Mouse (Mus musculus) heart, embryonic 15.5 days (tissue): ENCODE measurements at regions not wholly inside any gene's neighbourhood (a gene's known extent, or its start where the extent isn't known, plus 50 kb on each side); places are given as distances from the start of the nearest gene placed in this dataset.

Experiments
- ATAC-seq: fragments of 200-750 bp; cut with Nextera tagmentation; replicated peaks from 2 replicates; pipeline ENCODE4 v1.8.0; 2017; ENCODE audit warnings: low read depth, moderate TSS enrichment; ENCODE audit not compliant: insufficient number of reproducible peaks, insufficient read depth, low FRiP score
- H3K27ac ChIP-seq: fragments of 300-500 bp; sonication (generic); 2 replicates; pipeline ENCODE4 v1.5.1; 2015; ENCODE audit warnings: mild to moderate bottlenecking, inconsistent platforms
- H3K27me3 ChIP-seq: fragments of 300-500 bp; sonication (generic); 2 replicates; pipeline ENCODE4 v1.6.1; 2015; ENCODE audit warnings: inconsistent platforms
- H3K36me3 ChIP-seq: fragments of 300-500 bp; sonication (generic); 2 replicates; pipeline ENCODE4 v1.6.1; 2015; ENCODE audit warnings: mild to moderate bottlenecking, inconsistent platforms
- H3K4me1 ChIP-seq: fragments of 300-500 bp; sonication (generic); replicated peaks from 2 replicates; pipeline ENCODE4 v1.6.1; 2015; ENCODE audit warnings: inconsistent platforms
- H3K4me2 ChIP-seq: fragments of 300-500 bp; sonication (generic); 2 replicates; pipeline ENCODE4 v1.6.1; 2015; ENCODE audit warnings: inconsistent platforms, mild to moderate bottlenecking, moderate library complexity
- H3K4me3 ChIP-seq: fragments of 300-500 bp; sonication (generic); 2 replicates; pipeline ENCODE4 v1.5.1; 2015; ENCODE audit warnings: mild to moderate bottlenecking, inconsistent platforms
- H3K9ac ChIP-seq: fragments of 300-500 bp; sonication (generic); 2 replicates; pipeline ENCODE4 v1.6.1; 2015; ENCODE audit warnings: mild to moderate bottlenecking, inconsistent platforms
- H3K9me3 ChIP-seq: fragments of 300-500 bp; sonication (generic); replicated peaks from 2 replicates; pipeline ENCODE4 v1.6.1; 2016; ENCODE audit warnings: inconsistent platforms
- WGBS: fragments of 180-500 bp; shearing (Covaris S2); methylation state at CpG from one replicate; pipeline ENCODE4 v1.1.7; 2015; ENCODE audit warnings: mixed read lengths; 5-methylcytosine and 5-hydroxymethylcytosine counted together

GRCm38 (mm10) chr2:114788251-114788650, 133.5 kb upstream of the Dph6 start:
- Histone ChIP-seq H3K9ac (no peak overlapping the region), H3K27ac (no peak overlapping the region), H3K4me1 (0 out of 2 replicates have a peak, but pooled peaks cover 2% of the 10 kb centered on the region), H3K4me3 (no peak overlapping the region), H3K36me3 (no peaks in the 10 kb centered on the region), H3K9me3 (no peaks in the 10 kb centered on the region), H3K27me3 (no peaks in the 10 kb centered on the region), H3K4me2 (no peak overlapping the region)
- no peak for ATAC-seq
- WGBS, result 90% methylated on average over 3 of the region's 3 CpGs

- Histone ChIP-seq H3K4me3 (no peak overlapping the region), H3K9me3 (no peaks in the 10 kb centered on the region), H3K36me3 (no peaks in the 10 kb centered on the region), H3K27me3 (no peaks in the 10 kb centered on the region), H3K9ac (no peak overlapping the region), H3K4me2 (no peak overlapping the region), H3K27ac (no peak overlapping the region; the same call in 1 of the 2 replicates), H3K4me1 (peaks cover 3% of the 10 kb centered on the region)
- 76% methylated on average over 6 of the region's 6 CpGs for WGBS
- ATAC-seq, result no peak
Observed at GRCm38 (mm10) chr2:114796630-114797290, 142.0 kb upstream of the Dph6 start.

GRCm38 (mm10) chr2:114797291-114797650, 142.5 kb upstream of the Dph6 start:
- H3K27me3 ChIP-seq, result no peaks in the 10 kb centered on the region
- WGBS, result 7% methylated on average over 1 of the region's 1 CpGs
- no peak for ATAC-seq

GRCm38 (mm10) chr2:114803241-114803640, 148.5 kb upstream of the Dph6 start:
- H3K27me3 ChIP-seq, result no peaks in the 10 kb centered on the region
- H3K9me3 ChIP-seq, result no peaks in the 10 kb centered on the region
- no peak overlapping the region for H3K27ac ChIP-seq
- H3K9ac ChIP-seq, result no peak overlapping the region
- no peak overlapping the region for H3K4me3 ChIP-seq
- no peaks in the 10 kb centered on the region for H3K36me3 ChIP-seq
- 81% methylated on average over 3 of the region's 3 CpGs for WGBS
- H3K4me1 ChIP-seq, result no peaks in the 10 kb centered on the region
- no peak overlapping the region for H3K4me2 ChIP-seq
- no peak for ATAC-seq

More at GRCm38 (mm10) chr2:114797291-114797650, 142.5 kb upstream of the Dph6 start:
- Histone ChIP-seq H3K36me3 (no peaks in the 10 kb centered on the region), H3K9me3 (no peaks in the 10 kb centered on the region), H3K9ac (no peak overlapping the region), H3K4me2 (no peak overlapping the region), H3K4me3 (no peak overlapping the region), H3K27ac (no peak overlapping the region; the same call in 1 of the 2 replicates), H3K4me1 (peaks cover 3% of the 10 kb centered on the region)

GRCm38 (mm10) chr2:114803928-114804327, 149.2 kb upstream of the Dph6 start:
- no peak overlapping the region for H3K4me2 ChIP-seq
- no peaks in the 10 kb centered on the region for H3K36me3 ChIP-seq
- H3K9me3 ChIP-seq, result no peaks in the 10 kb centered on the region
- H3K4me1 ChIP-seq, result no peaks in the 10 kb centered on the region
- H3K9ac ChIP-seq, result no peak overlapping the region
- no peak overlapping the region for H3K27ac ChIP-seq
- H3K27me3 ChIP-seq, result no peaks in the 10 kb centered on the region
- H3K4me3 ChIP-seq, result no peak overlapping the region
- no peak for ATAC-seq
- 51% methylated on average over 3 of the region's 3 CpGs for WGBS

- no peak for ATAC-seq
- H3K4me2 ChIP-seq, result no peak overlapping the region
- no peaks in the 10 kb centered on the region for H3K27me3 ChIP-seq
- H3K36me3 ChIP-seq, result no peaks in the 10 kb centered on the region
- no peak overlapping the region for H3K4me3 ChIP-seq
- no peaks in the 10 kb centered on the region for H3K4me1 ChIP-seq
- no peak overlapping the region for H3K27ac ChIP-seq
- 79% methylated on average over 3 of the region's 3 CpGs for WGBS
- no peak overlapping the region for H3K9ac ChIP-seq
- no peaks in the 10 kb centered on the region for H3K9me3 ChIP-seq
Observed at GRCm38 (mm10) chr2:114805436-114806047, 150.8 kb upstream of the Dph6 start.

- Histone ChIP-seq H3K27ac (no peak overlapping the region), H3K9me3 (no peaks in the 10 kb centered on the region), H3K4me2 (no peak overlapping the region), H3K27me3 (no peaks in the 10 kb centered on the region), H3K4me3 (no peak overlapping the region), H3K4me1 (peaks cover 3% of the 10 kb centered on the region; the same call in 1 of the 2 replicates), H3K9ac (no peak overlapping the region), H3K36me3 (no peaks in the 10 kb centered on the region)
- no peak for ATAC-seq
- 32% methylated on average over 5 of the region's 5 CpGs for WGBS
Observed at GRCm38 (mm10) chr2:114808046-114808445, 153.3 kb upstream of the Dph6 start.

- Histone ChIP-seq H3K4me2 (no peak overlapping the region), H3K36me3 (no peaks in the 10 kb centered on the region), H3K4me1 (peaks cover 3% of the 10 kb centered on the region; the same call in 1 of the 2 replicates), H3K4me3 (no peak overlapping the region), H3K27ac (no peak overlapping the region), H3K9ac (no peak overlapping the region), H3K9me3 (no peaks in the 10 kb centered on the region), H3K27me3 (no peaks in the 10 kb centered on the region)
- ATAC-seq, result no peak
- WGBS, result 43% methylated on average over 11 of the region's 11 CpGs
Observed at GRCm38 (mm10) chr2:114812141-114812902, 157.6 kb upstream of the Dph6 start.

GRCm38 (mm10) chr2:114812903-114813290, 158.1 kb upstream of the Dph6 start:
- Histone ChIP-seq H3K4me1 (peaks cover 3% of the 10 kb centered on the region; the same call in 1 of the 2 replicates), H3K36me3 (no peaks in the 10 kb centered on the region), H3K4me2 (no peak overlapping the region), H3K9ac (no peak overlapping the region), H3K27ac (no peak overlapping the region), H3K27me3 (no peaks in the 10 kb centered on the region), H3K4me3 (no peak overlapping the region), H3K9me3 (no peaks in the 10 kb centered on the region)
- WGBS, result 63% methylated on average over 3 of the region's 3 CpGs
- no peak for ATAC-seq

- no peak overlapping the region for H3K27ac ChIP-seq
- H3K4me3 ChIP-seq, result no peak overlapping the region
- 48% methylated on average over 3 of the region's 3 CpGs for WGBS
- no peak overlapping the region for H3K9ac ChIP-seq
- H3K4me1 ChIP-seq, result no peaks in the 10 kb centered on the region
- no peak overlapping the region for H3K4me2 ChIP-seq
- H3K27me3 ChIP-seq, result no peaks in the 10 kb centered on the region
- no peaks in the 10 kb centered on the region for H3K36me3 ChIP-seq
- ATAC-seq, result no peak
- no peaks in the 10 kb centered on the region for H3K9me3 ChIP-seq
Observed at GRCm38 (mm10) chr2:114822657-114823056, 167.9 kb upstream of the Dph6 start.

GRCm38 (mm10) chr2:114828192-114828591, 173.4 kb upstream of the Dph6 start:
- WGBS, result 70% methylated on average over 6 of the region's 6 CpGs
- H3K4me1 ChIP-seq, result no peaks in the 10 kb centered on the region
- H3K4me2 ChIP-seq, result no peak overlapping the region
- H3K27ac ChIP-seq, result no peak overlapping the region
- no peak overlapping the region for H3K9ac ChIP-seq
- no peaks in the 10 kb centered on the region for H3K27me3 ChIP-seq
- H3K36me3 ChIP-seq, result no peaks in the 10 kb centered on the region
- ATAC-seq, result no peak
- H3K9me3 ChIP-seq, result no peaks in the 10 kb centered on the region
- no peak overlapping the region for H3K4me3 ChIP-seq
